Mouse (Mus musculus) midbrain, embryonic 15.5 days (tissue): ENCODE data around the gene Rhbdd2. TPM values are rescaled to one million over a fixed set of nuclear protein-coding genes. Genes with fewer than 3 reads are reported as not detected.

ENCODE experiments used
- ATAC-seq: fragments of 200-750 bp; cut with Nextera tagmentation; replicated peaks from 2 replicates; pipeline ENCODE4 v1.8.0; 2017; ENCODE audit warnings: moderate TSS enrichment
- H3K27ac ChIP-seq: fragments of 300-500 bp; sonication (generic); 2 replicates; pipeline ENCODE4 v1.5.1; 2015; ENCODE audit warnings: mild to moderate bottlenecking, inconsistent platforms
- H3K27me3 ChIP-seq: fragments of 300-500 bp; sonication (generic); replicated peaks from 2 replicates; pipeline ENCODE4 v1.6.1; 2015; ENCODE audit warnings: inconsistent platforms
- H3K36me3 ChIP-seq: fragments of 300-500 bp; sonication (generic); replicated peaks from 2 replicates; pipeline ENCODE4 v1.6.1; 2015; ENCODE audit warnings: inconsistent platforms
- H3K4me1 ChIP-seq: fragments of 300-500 bp; sonication (generic); 2 replicates; pipeline ENCODE4 v1.6.1; 2015; ENCODE audit warnings: inconsistent platforms
- H3K4me2 ChIP-seq: fragments of 300-500 bp; sonication (generic); 2 replicates; pipeline ENCODE4 v1.6.1; 2015; ENCODE audit warnings: inconsistent platforms, mild to moderate bottlenecking, moderate library complexity
- H3K4me3 ChIP-seq: fragments of 300-500 bp; sonication (generic); 2 replicates; pipeline ENCODE4 v1.5.1; 2015; ENCODE audit warnings: mild to moderate bottlenecking, inconsistent platforms
- H3K9ac ChIP-seq: fragments of 300-500 bp; sonication (generic); 2 replicates; pipeline ENCODE4 v1.6.1; 2015; ENCODE audit warnings: mild to moderate bottlenecking, inconsistent platforms
- H3K9me3 ChIP-seq: fragments of 300-500 bp; sonication (generic); 2 replicates; pipeline ENCODE4 v1.6.1; 2016; ENCODE audit warnings: inconsistent platforms
- WGBS: fragments of 180-500 bp; shearing (Covaris S2); methylation state at CpG from one replicate; pipeline ENCODE4 v1.1.7; 2015; ENCODE audit warnings: mixed read lengths; 5-methylcytosine and 5-hydroxymethylcytosine counted together
- polyA plus RNA-seq: library from polyadenylated mRNA; unstranded; fragments of >200 nt; fragmentation: Nextera tagmentation; extraction: Ambion mirVana; gene quantifications from 2 replicates; pipeline ENCODE4 v1.2.1, GENCODE M21; 2015

The Rhbdd2 gene
- polyA plus RNA-seq, 1 experiment from 2014 or later, result 89.9 TPM

GRCm38 (mm10) chr5:135670881-135671280 is 38.5 kb downstream of the Rhbdd2 start:
- WGBS, result 86% methylated on average over 2 of the region's 2 CpGs
- Histone ChIP-seq H3K4me1 (peaks cover 24% of the 10 kb centered on the region), H3K4me2 (no peak overlapping the region), H3K9ac (no peak overlapping the region), H3K9me3 (no peaks in the 10 kb centered on the region), H3K36me3 (no peaks in the 10 kb centered on the region), H3K27me3 (no peaks in the 10 kb centered on the region), H3K27ac (no peak overlapping the region), H3K4me3 (no peak overlapping the region)
- ATAC-seq, result no peak

- Histone ChIP-seq H3K36me3 (no peaks in the 10 kb centered on the region), H3K4me3 (no peak overlapping the region), H3K4me1 (peaks cover 28% of the 10 kb centered on the region), H3K9ac (no peak overlapping the region), H3K4me2 (no peak overlapping the region), H3K27me3 (no peaks in the 10 kb centered on the region), H3K27ac (no peak overlapping the region), H3K9me3 (no peaks in the 10 kb centered on the region)
- ATAC-seq, result no peak
- WGBS, result 72% methylated on average over 4 of the region's 4 CpGs
These were observed 40.1 kb downstream of the Rhbdd2 start for GRCm38 (mm10) chr5:135672509-135672908.

- Histone ChIP-seq H3K9ac (no peak overlapping the region), H3K4me1 (peaks cover 28% of the 10 kb centered on the region), H3K4me2 (no peak overlapping the region), H3K27ac (0 out of 2 replicates have a peak overlapping the region, but pooled peaks have one; percentile 8), H3K4me3 (no peak overlapping the region), H3K9me3 (no peaks in the 10 kb centered on the region), H3K36me3 (no peaks in the 10 kb centered on the region), H3K27me3 (no peaks in the 10 kb centered on the region)
- no peak for ATAC-seq
- 36% methylated on average over 5 of the region's 5 CpGs for WGBS
These were observed 40.6 kb downstream of the Rhbdd2 start for GRCm38 (mm10) chr5:135672980-135673379.

GRCm38 (mm10) chr5:135674349-135674775 is 41.9 kb downstream of the Rhbdd2 start:
- peak; percentile 69 for ATAC-seq
- Histone ChIP-seq H3K27me3 (no peaks in the 10 kb centered on the region), H3K36me3 (no peaks in the 10 kb centered on the region), H3K4me3 (no peak overlapping the region), H3K9ac (no peak overlapping the region), H3K9me3 (no peaks in the 10 kb centered on the region), H3K4me1 (peaks cover 28% of the 10 kb centered on the region), H3K4me2 (peak overlapping the region; percentile 35; the same call in 1 of the 2 replicates), H3K27ac (peak overlapping the region; percentile 81)
- 7% methylated on average over 3 of the region's 3 CpGs for WGBS

DNA sequence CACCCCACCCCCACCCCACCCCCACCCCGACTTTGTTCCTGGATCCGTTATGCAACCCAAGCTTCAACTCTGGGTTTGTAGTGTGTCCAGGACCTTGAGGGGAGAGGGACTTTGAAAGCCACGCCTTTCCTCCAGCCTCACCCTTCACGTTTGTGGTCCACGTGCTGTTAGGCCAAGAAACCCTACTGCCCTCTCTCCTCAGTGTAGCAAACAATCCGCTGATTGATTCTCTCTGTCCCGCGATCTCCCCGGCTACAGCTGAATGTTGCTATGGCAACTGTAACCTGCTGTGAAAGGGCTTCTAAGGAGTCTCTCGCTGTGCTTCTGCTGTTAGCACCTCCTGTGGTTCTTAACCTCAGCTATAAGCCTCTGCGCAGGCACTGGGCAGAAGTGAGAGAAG is 42.4 kb downstream of the Rhbdd2 start:
- Histone ChIP-seq H3K9ac (no peak overlapping the region), H3K4me3 (no peak overlapping the region), H3K4me2 (peak overlapping the region; percentile 35), H3K27me3 (no peaks in the 10 kb centered on the region), H3K36me3 (no peaks in the 10 kb centered on the region), H3K9me3 (no peaks in the 10 kb centered on the region), H3K4me1 (peaks cover 28% of the 10 kb centered on the region), H3K27ac (peak overlapping the region; percentile 81)
- ATAC-seq, result peak; percentile 89
- WGBS, result 0% methylated on average over 11 of the region's 11 CpGs

- Histone ChIP-seq H3K4me3 (no peak overlapping the region), H3K4me1 (peaks cover 28% of the 10 kb centered on the region), H3K4me2 (no peak overlapping the region), H3K27me3 (no peaks in the 10 kb centered on the region), H3K9me3 (no peaks in the 10 kb centered on the region), H3K27ac (no peak overlapping the region), H3K9ac (no peak overlapping the region), H3K36me3 (no peaks in the 10 kb centered on the region)
- 85% methylated on average over 3 of the region's 3 CpGs for WGBS
- ATAC-seq, result no peak
These were observed 44.3 kb downstream of the Rhbdd2 start for GRCm38 (mm10) chr5:135676696-135677095.

DNA sequence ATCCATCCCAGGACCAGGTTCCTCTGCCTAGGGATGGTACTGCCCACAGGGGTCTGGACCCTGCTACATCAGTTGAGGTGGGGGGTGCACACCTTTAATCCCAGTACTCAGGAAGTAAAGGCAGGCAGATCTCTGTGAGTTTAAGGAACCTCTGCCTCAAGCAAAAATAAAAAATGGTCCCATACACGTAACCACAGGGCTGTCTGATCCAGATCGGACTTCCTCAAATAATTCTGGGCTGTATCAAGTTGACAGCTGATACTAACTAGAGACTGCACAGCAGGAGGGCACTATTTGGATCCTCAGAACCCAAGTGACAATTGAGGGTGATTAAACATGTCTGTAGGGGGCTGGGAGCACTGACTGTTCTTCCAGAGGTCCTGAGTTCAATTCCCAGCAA is 44.8 kb downstream of the Rhbdd2 start:
- no peaks in the 10 kb centered on the region for H3K9me3 ChIP-seq
- H3K36me3 ChIP-seq, result no peaks in the 10 kb centered on the region
- no peak overlapping the region for H3K27ac ChIP-seq
- no peak overlapping the region for H3K4me3 ChIP-seq
- ATAC-seq, result no peak
- H3K9ac ChIP-seq, result no peak overlapping the region
- no peak overlapping the region for H3K4me2 ChIP-seq
- no peaks in the 10 kb centered on the region for H3K27me3 ChIP-seq
- 93% methylated on average over 2 of the region's 2 CpGs for whole genome bisulfite sequencing
- H3K4me1 ChIP-seq, result peaks cover 28% of the 10 kb centered on the region

DNA sequence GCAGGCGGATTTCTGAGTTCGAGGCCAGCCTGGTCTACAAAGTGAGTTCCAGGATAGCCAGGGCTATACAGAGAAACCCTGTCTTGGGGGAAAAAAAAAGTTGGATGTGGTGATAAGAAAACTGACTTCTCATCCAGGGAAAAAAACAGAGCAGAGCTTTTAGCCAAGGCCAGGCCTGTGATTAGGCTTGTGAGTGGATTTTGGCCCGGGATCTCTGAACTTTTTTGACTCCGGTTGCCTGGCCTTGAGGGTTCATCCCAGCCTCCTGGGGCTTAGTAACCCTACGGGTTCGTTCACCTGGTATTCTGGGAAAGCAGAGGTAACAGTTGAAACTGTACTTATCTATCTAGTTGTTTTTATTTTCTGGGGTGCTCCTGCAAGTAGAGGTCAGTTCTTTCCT is 46.1 kb downstream of the Rhbdd2 start:
- Histone ChIP-seq H3K36me3 (no peaks in the 10 kb centered on the region), H3K4me1 (peaks cover 28% of the 10 kb centered on the region), H3K27me3 (no peaks in the 10 kb centered on the region), H3K4me2 (no peak overlapping the region), H3K9me3 (no peaks in the 10 kb centered on the region), H3K4me3 (no peak overlapping the region), H3K27ac (no peak overlapping the region), H3K9ac (no peak overlapping the region)
- no peak for ATAC-seq
- 95% methylated on average over 6 of the region's 6 CpGs for WGBS

GRCm38 (mm10) chr5:135680967-135681545 is 48.6 kb downstream of the Rhbdd2 start:
- ATAC-seq, result no peak
- H3K36me3 ChIP-seq, result no peaks in the 10 kb centered on the region
- no peaks in the 10 kb centered on the region for H3K27me3 ChIP-seq
- 80% methylated on average over 6 of the region's 6 CpGs for WGBS
- peaks cover 2% of the 10 kb centered on the region for H3K4me1 ChIP-seq
- H3K9ac ChIP-seq, result no peak overlapping the region
- no peak overlapping the region for H3K27ac ChIP-seq
- no peak overlapping the region for H3K4me2 ChIP-seq
- no peak overlapping the region for H3K4me3 ChIP-seq
- H3K9me3 ChIP-seq, result no peaks in the 10 kb centered on the region

GRCm38 (mm10) chr5:135682009-135682408 is 49.6 kb downstream of the Rhbdd2 start:
- Histone ChIP-seq H3K36me3 (no peaks in the 10 kb centered on the region), H3K9ac (no peak overlapping the region), H3K4me2 (no peak overlapping the region), H3K27me3 (no peaks in the 10 kb centered on the region), H3K9me3 (no peaks in the 10 kb centered on the region), H3K4me1 (no peaks in the 10 kb centered on the region), H3K4me3 (no peak overlapping the region), H3K27ac (no peak overlapping the region)
- WGBS, result 94% methylated on average over 5 of the region's 5 CpGs
- ATAC-seq, result no peak

DNA sequence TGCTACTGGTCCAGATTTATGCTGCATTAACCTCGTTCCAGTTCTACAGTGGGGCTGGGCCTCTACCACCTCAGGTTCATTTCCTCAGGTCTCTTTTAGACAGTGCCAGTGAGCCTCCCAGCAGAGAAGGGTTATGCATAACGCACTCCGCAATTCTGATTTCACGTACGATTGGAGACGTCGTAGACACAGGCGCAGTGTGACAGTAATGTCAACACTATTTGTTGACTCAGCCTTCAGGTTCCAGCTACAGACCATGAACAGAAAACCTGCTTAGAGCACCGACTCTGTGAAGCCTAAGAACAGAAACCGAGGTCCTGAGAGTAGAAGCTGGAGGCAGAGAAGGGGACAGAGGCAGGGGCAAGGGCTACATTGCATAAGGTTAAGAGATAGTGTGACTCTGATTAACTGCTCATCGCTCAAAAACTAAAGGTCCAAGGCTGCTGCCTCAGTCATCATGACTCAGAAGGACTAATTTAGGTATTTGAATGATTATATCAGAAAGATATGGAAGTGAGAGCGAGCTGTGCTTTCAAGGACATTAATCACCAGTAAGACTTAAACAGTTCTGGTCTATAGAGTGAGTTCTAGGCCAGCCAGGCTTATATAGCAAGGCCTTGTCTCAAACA is 50.6 kb downstream of the Rhbdd2 start:
- H3K27ac ChIP-seq, result no peak overlapping the region
- 89% methylated on average over 12 of the region's 12 CpGs for WGBS

GRCm38 (mm10) chr5:135690401-135690800 is 58.0 kb downstream of the Rhbdd2 start:
- Histone ChIP-seq H3K4me1 (peaks cover 27% of the 10 kb centered on the region), H3K4me3 (peak overlapping the region; percentile 73), H3K9me3 (no peaks in the 10 kb centered on the region), H3K36me3 (no peaks in the 10 kb centered on the region), H3K4me2 (peak overlapping the region; percentile 92), H3K27ac (no peak overlapping the region), H3K27me3 (no peaks in the 10 kb centered on the region), H3K9ac (no peak overlapping the region)
- WGBS, result 85% methylated on average over 5 of the region's 5 CpGs
- ATAC-seq, result no peak

More for the DNA sequence above, 50.6 kb downstream of the Rhbdd2 start:
- no peak for ATAC-seq
- Histone ChIP-seq H3K9me3 (no peaks in the 10 kb centered on the region), H3K36me3 (no peaks in the 10 kb centered on the region), H3K4me1 (peaks cover 2% of the 10 kb centered on the region; the same call in 1 of the 2 replicates), H3K9ac (no peak overlapping the region), H3K4me2 (no peak overlapping the region), H3K27me3 (no peaks in the 10 kb centered on the region), H3K4me3 (no peak overlapping the region)

- Histone ChIP-seq H3K36me3 (no peaks in the 10 kb centered on the region), H3K27ac (no peak overlapping the region), H3K27me3 (no peaks in the 10 kb centered on the region), H3K9me3 (no peaks in the 10 kb centered on the region), H3K4me2 (no peak overlapping the region), H3K4me1 (peaks cover 27% of the 10 kb centered on the region), H3K9ac (no peak overlapping the region), H3K4me3 (no peak overlapping the region)
- 73% methylated on average over 4 of the region's 4 CpGs for WGBS
- ATAC-seq, result no peak
These were observed 58.8 kb downstream of the Rhbdd2 start for GRCm38 (mm10) chr5:135691266-135691665.
